Mouse (Mus musculus) heart, embryonic 11.5 days (tissue): Measurements from ENCODE around the gene Gm37240. TPM values are rescaled to one million over a fixed set of nuclear protein-coding genes. Genes with fewer than 3 reads are reported as not detected.
A peak's percentile ranks its signal among the peaks of the same experiment; 100 is the strongest.

Source experiments
- ATAC-seq: fragments of 200-750 bp; cut with Nextera tagmentation; replicated peaks from 2 replicates; pipeline ENCODE4 v1.8.0; 2017; ENCODE audit warnings: moderate library complexity; ENCODE audit not compliant: insufficient number of reproducible peaks, low FRiP score, low TSS enrichment
- H3K27ac ChIP-seq: fragments of 300-500 bp; sonication (generic); 2 replicates; pipeline ENCODE4 v1.5.1; 2014; ENCODE audit warnings: mild to moderate bottlenecking, low read depth, low read length
- H3K27me3 ChIP-seq: fragments of 300-500 bp; sonication (generic); 2 replicates; pipeline ENCODE4 v1.6.1; 2014; ENCODE audit warnings: mild to moderate bottlenecking, low read length, mixed read lengths; ENCODE audit not compliant: control insufficient read depth, insufficient read depth
- H3K36me3 ChIP-seq: fragments of 300-500 bp; sonication (generic); 2 replicates; pipeline ENCODE4 v1.6.1; 2014; ENCODE audit warnings: mild to moderate bottlenecking, low read length, moderate library complexity, mixed read lengths; ENCODE audit not compliant: control insufficient read depth, insufficient read depth
- H3K4me1 ChIP-seq: fragments of 300-500 bp; sonication (generic); 2 replicates; pipeline ENCODE4 v1.6.1; 2014; ENCODE audit warnings: low read length; ENCODE audit not compliant: control insufficient read depth, insufficient read depth
- H3K4me2 ChIP-seq: fragments of 300-500 bp; sonication (generic); 2 replicates; pipeline ENCODE4 v1.6.1; 2014; ENCODE audit warnings: mild to moderate bottlenecking, moderate library complexity
- H3K4me3 ChIP-seq: fragments of 300-500 bp; sonication (generic); 2 replicates; pipeline ENCODE4 v1.5.1; 2014; ENCODE audit warnings: low read depth, low read length
- H3K9ac ChIP-seq: fragments of 300-500 bp; sonication (generic); 2 replicates; pipeline ENCODE4 v1.6.1; 2014; ENCODE audit warnings: mild to moderate bottlenecking, low read depth, low read length, moderate library complexity
- H3K9me3 ChIP-seq: fragments of 300-500 bp; sonication (generic); replicated peaks from 2 replicates; pipeline ENCODE4 v1.6.1; 2016; ENCODE audit warnings: low read length; ENCODE audit not compliant: control insufficient read depth
- WGBS: fragments of 180-500 bp; shearing (Covaris S2); extraction: QIAGEN DNeasy Blood & Tissue Kit; methylation state at CpG from one replicate; pipeline ENCODE4 v1.1.7; 2014; ENCODE audit not compliant: insufficient replicate concordance; 5-methylcytosine and 5-hydroxymethylcytosine counted together
- polyA plus RNA-seq: library from polyadenylated mRNA; unstranded; fragments of >200 nt; fragmentation: Nextera tagmentation; extraction: Ambion mirVana; gene quantifications from 2 replicates; pipeline ENCODE4 v1.2.1, GENCODE M21; 2014

The Gm37240 gene
- polyA plus RNA-seq, 1 experiment from 2014 or later = 4.5 TPM

- ATAC-seq = no peak
- Histone ChIP-seq H3K4me1 (peaks cover 22% of the 10 kb centered on the region), H3K9me3 (no peaks in the 10 kb centered on the region), H3K36me3 (no peaks in the 10 kb centered on the region), H3K9ac (no peak overlapping the region), H3K4me3 (no peak overlapping the region), H3K4me2 (no peak overlapping the region), H3K27ac (no peak overlapping the region), H3K27me3 (no peaks in the 10 kb centered on the region)
- WGBS = 87% methylated on average over 1 of the region's 1 CpGs
Observed at GRCm38 (mm10) chr3:85603811-85604210, 283.5 kb downstream of the Gm37240 start.

- Histone ChIP-seq H3K36me3 (no peaks in the 10 kb centered on the region), H3K9me3 (no peaks in the 10 kb centered on the region), H3K4me1 (peaks cover 22% of the 10 kb centered on the region), H3K27ac (peak overlapping the region; percentile 71), H3K4me2 (0 out of 2 replicates have a peak overlapping the region, but pooled peaks have one; percentile 3), H3K9ac (no peak overlapping the region), H3K27me3 (no peaks in the 10 kb centered on the region), H3K4me3 (no peak overlapping the region)
- WGBS = 24% methylated on average over 3 of the region's 3 CpGs
- no peak for ATAC-seq
Observed at GRCm38 (mm10) chr3:85601841-85602305, 285.4 kb downstream of the Gm37240 start.

GRCm38 (mm10) chr3:85599526-85599925, 287.8 kb downstream of the Gm37240 start:
- Histone ChIP-seq H3K9me3 (no peaks in the 10 kb centered on the region), H3K27me3 (no peaks in the 10 kb centered on the region), H3K4me2 (no peak overlapping the region), H3K4me1 (peaks cover 19% of the 10 kb centered on the region), H3K36me3 (no peaks in the 10 kb centered on the region), H3K4me3 (no peak overlapping the region), H3K9ac (no peak overlapping the region), H3K27ac (no peak overlapping the region)
- WGBS = 88% methylated on average over 3 of the region's 3 CpGs
- no peak for ATAC-seq

- no peaks in the 10 kb centered on the region for H3K9me3 ChIP-seq
- H3K27ac ChIP-seq = no peak overlapping the region
- no peaks in the 10 kb centered on the region for H3K27me3 ChIP-seq
- WGBS = 61% methylated on average over 3 of the region's 3 CpGs
- no peak overlapping the region for H3K9ac ChIP-seq
- no peak overlapping the region for H3K4me2 ChIP-seq
- peaks cover 21% of the 10 kb centered on the region for H3K4me1 ChIP-seq
- H3K4me3 ChIP-seq = no peak overlapping the region
- no peak for ATAC-seq
- no peaks in the 10 kb centered on the region for H3K36me3 ChIP-seq
Observed at GRCm38 (mm10) chr3:85594452-85594851, 292.9 kb downstream of the Gm37240 start.

GRCm38 (mm10) chr3:85592640-85593252, 294.6 kb downstream of the Gm37240 start:
- H3K27me3 ChIP-seq = no peaks in the 10 kb centered on the region
- no peak for ATAC-seq
- whole genome bisulfite sequencing = 80% methylated on average over 5 of the region's 5 CpGs
- no peak overlapping the region for H3K4me2 ChIP-seq
- H3K9me3 ChIP-seq = no peaks in the 10 kb centered on the region
- H3K36me3 ChIP-seq = no peaks in the 10 kb centered on the region
- H3K4me1 ChIP-seq = peaks cover 32% of the 10 kb centered on the region
- H3K4me3 ChIP-seq = no peak overlapping the region
- H3K9ac ChIP-seq = no peak overlapping the region
- no peak overlapping the region for H3K27ac ChIP-seq

GRCm38 (mm10) chr3:85592067-85592466, 295.3 kb downstream of the Gm37240 start:
- Histone ChIP-seq H3K27ac (no peak overlapping the region), H3K4me3 (no peak overlapping the region), H3K27me3 (no peaks in the 10 kb centered on the region), H3K4me2 (no peak overlapping the region), H3K4me1 (peaks cover 32% of the 10 kb centered on the region), H3K36me3 (no peaks in the 10 kb centered on the region), H3K9ac (no peak overlapping the region), H3K9me3 (no peaks in the 10 kb centered on the region)
- WGBS = 27% methylated on average over 4 of the region's 4 CpGs
- ATAC-seq = no peak

- no peak overlapping the region for H3K9ac ChIP-seq
- H3K4me3 ChIP-seq = no peak overlapping the region
- WGBS = 73% methylated on average over 3 of the region's 3 CpGs
- H3K27me3 ChIP-seq = no peaks in the 10 kb centered on the region
- peaks cover 32% of the 10 kb centered on the region for H3K4me1 ChIP-seq
- no peak overlapping the region for H3K4me2 ChIP-seq
- peak overlapping the region; percentile 71 for H3K27ac ChIP-seq
- no peaks in the 10 kb centered on the region for H3K9me3 ChIP-seq
- no peak for ATAC-seq
- no peaks in the 10 kb centered on the region for H3K36me3 ChIP-seq
Observed at GRCm38 (mm10) chr3:85590090-85590754, 297.1 kb downstream of the Gm37240 start.

GRCm38 (mm10) chr3:85588701-85589100, 298.6 kb downstream of the Gm37240 start:
- Histone ChIP-seq H3K4me1 (peaks cover 29% of the 10 kb centered on the region), H3K27ac (peak overlapping the region; percentile 73), H3K4me2 (peak overlapping the region; percentile 27; the same call in 1 of the 2 replicates), H3K27me3 (no peaks in the 10 kb centered on the region), H3K9ac (no peak overlapping the region), H3K36me3 (no peaks in the 10 kb centered on the region), H3K4me3 (no peak overlapping the region), H3K9me3 (no peaks in the 10 kb centered on the region)
- WGBS = 13% methylated on average over 2 of the region's 2 CpGs
- no peak; the same call in 1 of the 2 replicates for ATAC-seq
